Mouse (Mus musculus) cerebral cortex, adult 2 months (tissue): ENCODE results near the gene Gif.

Experiments used
- WGBS: fragments of 180-500 bp; shearing (Covaris S2); methylation state at CpG from one replicate; pipeline ENCODE4 v1.1.7; 2018; 5-methylcytosine and 5-hydroxymethylcytosine counted together

The Gif gene

GRCm38 (mm10) chr19:11800531-11801315, 53.4 kb downstream of the Gif start:
- WGBS, result 80% methylated on average over 8 of the region's 8 CpGs

- WGBS, result 48% methylated on average over 1 of the region's 1 CpGs
These were observed 57.1 kb downstream of the Gif start for GRCm38 (mm10) chr19:11804423-11804822.

GRCm38 (mm10) chr19:11807251-11807650, 59.9 kb downstream of the Gif start:
- 68% methylated on average over 2 of the region's 2 CpGs for WGBS

- WGBS, result 52% methylated on average over 6 of the region's 6 CpGs
These were observed 60.5 kb downstream of the Gif start for GRCm38 (mm10) chr19:11807822-11808221.

- 81% methylated on average over 2 of the region's 2 CpGs for WGBS
These were observed 61.1 kb downstream of the Gif start for GRCm38 (mm10) chr19:11808452-11808851.

GRCm38 (mm10) chr19:11810003-11810758, 62.8 kb downstream of the Gif start:
- WGBS, result 59% methylated on average over 5 of the region's 5 CpGs

GRCm38 (mm10) chr19:11810856-11811255, 63.5 kb downstream of the Gif start:
- whole genome bisulfite sequencing, result 74% methylated on average over 1 of the region's 1 CpGs

- WGBS, result 61% methylated on average over 5 of the region's 5 CpGs
These were observed 64.5 kb downstream of the Gif start for GRCm38 (mm10) chr19:11811688-11812365.
